Mouse (Mus musculus) liver, adult 2 months (tissue): Measurements from ENCODE around the gene Zbed5.

ENCODE experiments used
- CTCF ChIP-seq: fragments of 200-500 bp; IDR thresholded peaks from 2 replicates; pipeline ENCODE4 v1.5.1; 2011; ENCODE audit warnings: low read depth, low read length, control low read depth
- POLR2A ChIP-seq: fragments of 200-500 bp; IDR thresholded peaks from 2 replicates; pipeline ENCODE4 v1.6.1; 2011; ENCODE audit warnings: low read length, control low read depth; ENCODE audit not compliant: insufficient read depth; ENCODE audit errors: extremely low read depth

DNA sequence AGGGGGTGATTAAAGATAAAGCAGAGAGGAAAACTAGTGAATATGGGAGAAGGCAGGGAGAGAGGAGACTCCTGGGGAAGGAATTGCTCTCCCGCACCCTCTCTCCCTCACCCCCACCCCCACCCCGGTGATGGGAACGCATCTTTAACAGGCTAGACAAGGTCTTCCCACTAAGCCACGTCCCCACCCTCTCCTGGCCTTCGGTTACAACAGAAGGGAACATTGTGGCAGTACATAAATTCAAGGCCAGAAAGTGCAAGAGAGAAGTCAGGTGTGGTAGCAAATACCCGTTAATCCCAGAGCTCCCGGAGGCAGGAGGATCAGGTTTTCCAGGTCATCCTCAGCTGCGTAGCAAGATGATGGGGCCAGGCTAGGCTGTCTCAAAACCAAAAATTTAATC lies 23.8 kb downstream of the Zbed5 start:
- TF ChIP-seq CTCF (no peak), POLR2A (no peak)
